Mouse (Mus musculus): ENCODE measurements around the gene Trpm4. TPM values are rescaled to one million over a fixed set of nuclear protein-coding genes. Genes with fewer than 3 reads are reported as not detected.
"Not testable (repeated sequence)": the region's sequence is repeated elsewhere in the genome, so short reads cannot be mapped to it uniquely, and the experiment has no call there.

Gene Trpm4
- total RNA-seq, 2 experiments from 2014 or later: 19.6 to 20.9 TPM

DNA sequence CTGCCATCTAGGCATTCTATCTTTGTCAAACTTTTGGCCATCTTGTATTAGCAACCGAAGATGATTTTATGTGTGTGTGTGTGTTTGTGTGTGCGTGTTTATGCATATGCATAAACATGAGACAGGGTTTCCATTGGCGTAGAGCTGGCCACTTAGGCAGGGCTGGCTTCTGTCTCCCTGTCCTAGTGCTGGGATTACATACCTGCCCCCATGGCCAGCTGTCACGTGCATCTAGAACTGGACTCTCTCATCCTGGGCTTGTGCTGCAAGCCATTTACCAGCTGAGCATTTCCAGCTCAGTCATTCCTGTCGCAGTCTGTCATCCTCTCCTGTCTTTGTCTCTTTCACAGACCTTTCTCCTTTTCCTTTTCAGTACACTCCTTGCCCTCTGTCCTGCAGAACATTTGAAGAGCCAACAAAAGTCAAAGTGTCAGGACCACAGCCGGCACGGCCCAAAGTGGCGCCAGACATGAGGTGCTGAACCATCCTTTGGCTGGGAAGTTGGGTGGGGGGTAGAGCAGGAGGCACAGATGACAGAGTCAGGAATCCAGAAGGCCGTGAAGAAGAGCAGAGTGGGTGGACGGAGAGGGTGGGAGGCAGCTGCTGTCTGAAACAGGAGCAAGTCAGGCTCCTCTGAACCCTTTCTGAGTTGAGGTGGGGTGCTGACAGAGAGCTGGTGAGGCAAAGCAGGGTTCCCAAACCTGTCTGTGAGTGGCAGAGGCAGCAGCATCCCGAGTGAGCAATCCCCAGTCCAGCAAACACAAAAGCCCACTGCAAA, 76.3 kb downstream of the Trpm4 start:
- DNase-seq (ENCODE audit: low spot score in 2 of 2): peak; percentile 37 to 40

DNA sequence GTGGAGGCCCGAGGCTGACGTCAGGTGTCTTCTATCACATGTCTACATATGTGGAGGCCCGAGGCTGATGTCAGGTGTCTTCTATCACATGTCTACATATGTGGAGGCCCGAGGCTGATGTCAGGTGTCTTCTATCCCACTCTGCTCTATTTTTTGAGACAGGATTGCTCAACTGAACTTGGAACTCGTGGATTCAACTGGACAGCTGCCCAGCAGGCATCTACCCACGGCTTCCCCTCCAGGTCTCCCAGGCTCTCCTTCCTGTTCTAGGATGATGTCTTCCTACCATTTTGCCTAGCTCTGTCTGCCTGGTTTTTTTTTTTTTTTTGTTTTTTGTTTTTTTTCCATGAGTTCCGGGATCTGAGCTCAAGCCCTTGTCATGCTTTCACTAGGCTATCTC, 77.8 kb downstream of the Trpm4 start:
- DNase-seq (ENCODE audit: low spot score in 2 of 2): not testable (repeated sequence)

DNA sequence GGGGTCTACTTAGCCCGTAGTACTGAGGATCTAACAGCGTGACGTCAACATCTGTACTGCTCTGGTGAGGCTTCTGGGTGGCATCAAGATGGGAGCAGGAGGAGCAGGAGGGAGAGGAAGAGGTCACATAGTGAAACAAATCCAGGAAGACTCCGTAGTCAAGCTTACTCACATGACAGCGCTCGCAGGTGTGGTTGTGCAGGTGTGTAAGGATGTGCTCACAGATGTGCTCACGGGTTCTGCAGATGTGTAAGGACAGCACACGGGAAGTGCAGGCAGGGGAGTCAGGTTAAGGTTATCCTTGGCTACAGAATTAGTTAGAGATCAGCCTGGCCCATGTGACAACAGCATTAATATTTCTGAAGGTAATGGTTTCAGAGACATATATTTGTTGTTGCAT, 79.8 kb downstream of the Trpm4 start:
- no peak for DNase-seq (ENCODE audit: low spot score in 2 of 2)

Other genes with a start within 250 kb of the Trpm4 start
- gene Rcn3, start 241.6 kb downstream of the Trpm4 start, total RNA-seq (2021): 10 to 100 TPM; 11.4 to 11.9 TPM
- gene Fcgrt, start 229.9 kb downstream of the Trpm4 start, total RNA-seq (2021): 10 to 100 TPM; 17.9 to 23.1 TPM
- gene Rps11, start 209.3 kb downstream of the Trpm4 start, total RNA-seq (2021): 100 to 1,000 TPM; 456 to 554 TPM
- 100 to 1,000 TPM; 946 to 985 TPM for gene Rpl13a, start 205.0 kb downstream of the Trpm4 start, total RNA-seq (2021)
- not detected for gene Gm45713, start 197.5 kb downstream of the Trpm4 start, total RNA-seq (2021)
- gene Flt3l, start 197.3 kb downstream of the Trpm4 start, total RNA-seq (2021): 1 to 10 TPM; 4.3 to 6.0 TPM
- gene Pih1d1, start 179.5 kb downstream of the Trpm4 start, total RNA-seq (2021): 10 to 100 TPM; 60.7 to 63.1 TPM
- 10 to 100 TPM; 12.2 to 17.3 TPM for gene Aldh16a1, start 179.2 kb downstream of the Trpm4 start, total RNA-seq (2021)
- gene Slc17a7, start 169.8 kb downstream of the Trpm4 start, total RNA-seq (2021): 1,000 to 10,000 TPM; 1,094 to 1,136 TPM
- under 1 TPM; 0.18 to 0.43 TPM for gene Gfy, start 154.2 kb downstream of the Trpm4 start, total RNA-seq (2021)
- not detected for gene Pth2, start 152.8 kb downstream of the Trpm4 start, total RNA-seq (2021)
- gene Ccdc155, start 128.9 kb downstream of the Trpm4 start, total RNA-seq (2021): 1 to 10 TPM; 2.2 to 2.9 TPM
- 10 to 100 TPM in 1 of 2 experiments, 1 to 10 TPM in 1; 8.3 to 10.7 TPM for gene Dkkl1, start 121.6 kb downstream of the Trpm4 start, total RNA-seq (2021)
- gene Tead2, start 118.0 kb downstream of the Trpm4 start, total RNA-seq (2021): 10 to 100 TPM; 12.5 to 13.7 TPM
- gene Cd37, start 94.7 kb downstream of the Trpm4 start, total RNA-seq (2021): 1 to 10 TPM; 4.6 to 5.0 TPM
- 1 to 10 TPM; 1.0 to 1.2 TPM for gene Slc6a16, start 92.7 kb downstream of the Trpm4 start, total RNA-seq (2021)
- not detected for gene Slc6a21, start 56.3 kb downstream of the Trpm4 start, total RNA-seq (2021)
- under 1 TPM; 0.85 to 0.96 TPM for gene Hrc, start 1.5 kb upstream of the Trpm4 start, total RNA-seq (2021)
- gene Ppfia3, start 33.2 kb upstream of the Trpm4 start, total RNA-seq (2021): 100 to 1,000 TPM; 124 to 128 TPM
- 100 to 1,000 TPM; 137 to 163 TPM for gene Lin7b, start 36.8 kb upstream of the Trpm4 start, total RNA-seq (2021)
- 100 to 1,000 TPM; 393 to 440 TPM for gene Snrnp70, start 62.0 kb upstream of the Trpm4 start, total RNA-seq (2021)
- gene Kcna7, start 71.9 kb upstream of the Trpm4 start, total RNA-seq (2021): not detected
- under 1 TPM; 0.18 to 0.22 TPM for gene Ntf5, start 79.9 kb upstream of the Trpm4 start, total RNA-seq (2021)
- under 1 TPM in 1 of 2 experiments, not detected in 1; 0.75 TPM for gene Lhb, start 87.0 kb upstream of the Trpm4 start, total RNA-seq (2021)
- 10 to 100 TPM; 18.9 to 20.9 TPM for gene Gys1, start 101.1 kb upstream of the Trpm4 start, total RNA-seq (2021)
- gene Ruvbl2, start 104.3 kb upstream of the Trpm4 start, total RNA-seq (2021): 10 to 100 TPM; 44.5 to 44.9 TPM
- gene Ftl1, start 126.1 kb upstream of the Trpm4 start, total RNA-seq (2021): 100 to 1,000 TPM; 429 to 433 TPM
- 100 to 1,000 TPM; 103 to 123 TPM for gene Bax, start 133.1 kb upstream of the Trpm4 start, total RNA-seq (2021)
- under 1 TPM in 1 of 2 experiments, not detected in 1; 0.23 TPM for gene Tulp2, start 148.1 kb upstream of the Trpm4 start, total RNA-seq (2021)
- gene Gm45808, start 153.0 kb upstream of the Trpm4 start, total RNA-seq (2021): 1 to 10 TPM; 1.2 to 1.4 TPM
- gene Dhdh, start 155.0 kb upstream of the Trpm4 start, total RNA-seq (2021): 1 to 10 TPM; 2.0 to 2.6 TPM
- 100 to 1,000 TPM; 107 to 117 TPM for gene Nucb1, start 176.6 kb upstream of the Trpm4 start, total RNA-seq (2021)
- gene Ppp1r15a, start 192.5 kb upstream of the Trpm4 start, total RNA-seq (2021): 10 to 100 TPM; 23.6 to 29.3 TPM
- under 1 TPM; 0.80 to 0.94 TPM for gene Plekha4, start 192.6 kb upstream of the Trpm4 start, total RNA-seq (2021)
- not detected for gene Hsd17b14, start 221.1 kb upstream of the Trpm4 start, total RNA-seq (2021)
- gene Bcat2, start 236.4 kb upstream of the Trpm4 start, total RNA-seq (2021): 10 to 100 TPM; 20.8 to 22.9 TPM

All from layer of hippocampus, postnatal 10 days (tissue).